Mouse (Mus musculus) 3T3-L1 (cell line): ENCODE results near the gene Gadd45g.

Experiments
- DNase-seq: peaks from one replicate; pipeline ENCODE4 v3.0.0-alpha.2; 2015; ENCODE audit warnings: low read depth, low spot score

Gadd45g gene

GRCm38 (mm10) chr13:51882218-51882617 lies 35.7 kb downstream of the Gadd45g start:
- DNase-seq = no peak

- DNase-seq = no peak
Measured at GRCm38 (mm10) chr13:51884250-51884649, 37.8 kb downstream of the Gadd45g start.

GRCm38 (mm10) chr13:51885594-51885993 lies 39.1 kb downstream of the Gadd45g start:
- DNase-seq = no peak

GRCm38 (mm10) chr13:51886085-51886484 lies 39.6 kb downstream of the Gadd45g start:
- no peak for DNase-seq

GRCm38 (mm10) chr13:51886723-51887122 lies 40.2 kb downstream of the Gadd45g start:
- peak; percentile 92 for DNase-seq

- peak; percentile 28 for DNase-seq
Measured at GRCm38 (mm10) chr13:51888426-51888825, 41.9 kb downstream of the Gadd45g start.

DNA sequence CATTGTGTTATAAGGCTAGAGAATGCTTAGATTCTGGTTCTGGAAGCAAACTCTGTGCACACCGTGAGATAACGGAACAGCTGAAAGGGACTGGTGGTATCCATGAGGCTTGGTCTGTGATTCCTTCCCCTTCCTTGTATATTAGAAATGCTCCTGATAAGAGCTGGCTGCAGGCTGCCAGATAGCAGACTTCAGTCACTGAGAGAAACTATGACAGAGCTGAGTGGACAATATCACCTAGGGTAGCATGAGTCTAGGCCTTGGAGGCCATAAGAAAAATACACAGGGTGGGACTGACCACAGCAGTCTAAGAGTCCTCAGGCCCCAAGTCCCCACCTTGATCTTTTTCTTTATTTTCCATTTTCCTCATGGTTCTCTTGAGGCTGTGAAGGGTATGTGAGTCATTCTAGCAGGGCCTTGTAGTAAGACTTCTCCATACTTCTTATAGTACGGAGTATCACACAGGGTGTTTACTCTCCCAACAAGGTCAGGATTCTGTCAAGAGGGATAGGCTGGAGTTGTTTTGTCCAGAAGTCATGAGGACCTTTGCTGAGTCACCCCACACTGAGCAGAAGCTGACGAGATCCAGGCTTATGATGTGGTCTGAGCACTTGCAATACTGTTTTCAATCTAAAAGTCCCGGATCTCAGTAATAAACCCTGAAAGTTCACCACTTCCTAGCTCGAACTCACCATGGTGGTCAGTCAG lies 45.5 kb downstream of the Gadd45g start:
- peak; percentile 29 for DNase-seq

GRCm38 (mm10) chr13:51897579-51897978 lies 51.1 kb downstream of the Gadd45g start:
- DNase-seq = no peak
